Mouse (Mus musculus) liver, embryonic 11.5 days (tissue): ENCODE results near the gene Syt14. TPM values are rescaled to one million over a fixed set of nuclear protein-coding genes. Genes with fewer than 3 reads are reported as not detected.

Experiments used
- ATAC-seq: fragments of 200-750 bp; cut with Nextera tagmentation; replicated peaks from 2 replicates; pipeline ENCODE4 v1.8.0; 2017; ENCODE audit warnings: moderate number of reproducible peaks, mild to moderate bottlenecking, moderate TSS enrichment, moderate library complexity; ENCODE audit not compliant: low FRiP score
- DNase-seq: peaks from one replicate; pipeline ENCODE4 v3.0.0-alpha.2; 2017; ENCODE audit warnings: low spot score
- H3K27ac ChIP-seq: fragments of 300-500 bp; sonication (generic); 2 replicates; pipeline ENCODE4 v1.5.1; 2014; ENCODE audit warnings: mild to moderate bottlenecking, low read depth, low read length, control low read depth
- H3K27me3 ChIP-seq: fragments of 300-500 bp; sonication (generic); replicated peaks from 2 replicates; pipeline ENCODE4 v1.6.1; 2014; ENCODE audit warnings: low read length, mixed read lengths; ENCODE audit not compliant: control insufficient read depth, insufficient read depth
- H3K36me3 ChIP-seq: fragments of 300-500 bp; sonication (generic); 2 replicates; pipeline ENCODE4 v1.6.1; 2014; ENCODE audit warnings: mild to moderate bottlenecking, low read length, moderate library complexity, mixed read lengths; ENCODE audit not compliant: control insufficient read depth, insufficient read depth
- H3K4me1 ChIP-seq: fragments of 300-500 bp; sonication (generic); replicated peaks from 2 replicates; pipeline ENCODE4 v1.6.1; 2014; ENCODE audit warnings: low read length, mixed read lengths; ENCODE audit not compliant: control insufficient read depth, insufficient read depth
- H3K4me2 ChIP-seq: fragments of 300-500 bp; sonication (generic); 2 replicates; pipeline ENCODE4 v1.6.1; 2014; ENCODE audit warnings: mild to moderate bottlenecking, control low read depth, moderate library complexity
- H3K4me3 ChIP-seq: fragments of 300-500 bp; sonication (generic); 2 replicates; pipeline ENCODE4 v1.5.1; 2014; ENCODE audit warnings: low read depth, low read length, control low read depth
- H3K9ac ChIP-seq: fragments of 300-500 bp; sonication (generic); 2 replicates; pipeline ENCODE4 v1.6.1; 2014; ENCODE audit warnings: low read depth, low read length, control low read depth
- H3K9me3 ChIP-seq: fragments of 300-500 bp; sonication (generic); 2 replicates; pipeline ENCODE4 v1.6.1; 2016; ENCODE audit warnings: low read length, inconsistent platforms, mixed read lengths; ENCODE audit not compliant: control insufficient read depth
- WGBS: fragments of 180-500 bp; shearing (Covaris S2); extraction: QIAGEN DNeasy Blood & Tissue Kit; methylation state at CpG from one replicate; pipeline ENCODE4 v1.1.7; 2014; 5-methylcytosine and 5-hydroxymethylcytosine counted together
- polyA plus RNA-seq: library from polyadenylated mRNA; unstranded; fragments of >200 nt; fragmentation: Nextera tagmentation; extraction: Ambion mirVana; gene quantifications from 2 replicates; pipeline ENCODE4 v1.2.1, GENCODE M21; 2014

Syt14 gene
- polyA plus RNA-seq, 1 experiment from 2014 or later: 2.3 TPM

GRCm38 (mm10) chr1:192853988-192854818 is 181.4 kb downstream of the Syt14 start:
- H3K9me3 ChIP-seq: no peaks in the 10 kb centered on the region
- H3K4me2 ChIP-seq: peak overlapping the region; percentile 87
- ATAC-seq (no peak), DNase-seq (no peak)
- no peak overlapping the region for H3K9ac ChIP-seq
- H3K4me3 ChIP-seq: peak overlapping the region; percentile 73
- no peaks in the 10 kb centered on the region; the same call in 1 of the 2 replicates for H3K4me1 ChIP-seq
- H3K36me3 ChIP-seq: no peaks in the 10 kb centered on the region
- no peak overlapping the region for H3K27ac ChIP-seq
- H3K27me3 ChIP-seq: peaks cover 84% of the 10 kb centered on the region
- WGBS: 8% methylated on average over 19 of the region's 19 CpGs

GRCm38 (mm10) chr1:192853429-192853828 is 182.1 kb downstream of the Syt14 start:
- Histone ChIP-seq H3K36me3 (no peaks in the 10 kb centered on the region), H3K9ac (no peak overlapping the region), H3K27me3 (peaks cover 82% of the 10 kb centered on the region), H3K4me3 (no peak overlapping the region), H3K4me2 (peak overlapping the region; percentile 9; the same call in 1 of the 2 replicates), H3K27ac (no peak overlapping the region), H3K4me1 (no peaks in the 10 kb centered on the region; the same call in 1 of the 2 replicates), H3K9me3 (no peaks in the 10 kb centered on the region)
- no peak for DNase-seq
- WGBS: 46% methylated on average over 2 of the region's 2 CpGs
- no peak for ATAC-seq

GRCm38 (mm10) chr1:192852047-192852446 is 183.5 kb downstream of the Syt14 start:
- no peak for ATAC-seq
- Histone ChIP-seq H3K36me3 (no peaks in the 10 kb centered on the region), H3K4me3 (no peak overlapping the region), H3K27me3 (peaks cover 68% of the 10 kb centered on the region), H3K27ac (no peak overlapping the region), H3K9me3 (no peaks in the 10 kb centered on the region), H3K9ac (no peak overlapping the region), H3K4me1 (no peaks in the 10 kb centered on the region; the same call in 1 of the 2 replicates), H3K4me2 (no peak overlapping the region)
- no peak for DNase-seq

- Histone ChIP-seq H3K36me3 (no peaks in the 10 kb centered on the region), H3K4me3 (no peak overlapping the region), H3K4me2 (no peak overlapping the region), H3K27ac (no peak overlapping the region), H3K27me3 (peaks cover 64% of the 10 kb centered on the region), H3K9me3 (no peaks in the 10 kb centered on the region), H3K9ac (no peak overlapping the region), H3K4me1 (no peaks in the 10 kb centered on the region; the same call in 1 of the 2 replicates)
- WGBS: 16% methylated on average over 6 of the region's 6 CpGs
- DNase-seq (no peak), ATAC-seq (no peak)
Observed at GRCm38 (mm10) chr1:192851640-192852039, 183.9 kb downstream of the Syt14 start.

- Histone ChIP-seq H3K4me3 (no peak overlapping the region), H3K4me2 (no peak overlapping the region), H3K27me3 (peaks cover 59% of the 10 kb centered on the region), H3K9me3 (no peaks in the 10 kb centered on the region), H3K4me1 (no peaks in the 10 kb centered on the region; the same call in 1 of the 2 replicates), H3K9ac (no peak overlapping the region), H3K36me3 (no peaks in the 10 kb centered on the region), H3K27ac (no peak overlapping the region)
- DNase-seq (no peak), ATAC-seq (no peak)
- 5% methylated on average over 2 of the region's 2 CpGs for WGBS
Observed at GRCm38 (mm10) chr1:192851126-192851525, 184.4 kb downstream of the Syt14 start.

GRCm38 (mm10) chr1:192849616-192850015 is 186.0 kb downstream of the Syt14 start:
- no peak for DNase-seq

GRCm38 (mm10) chr1:192847254-192847653 is 188.3 kb downstream of the Syt14 start:
- no peak overlapping the region for H3K4me2 ChIP-seq
- no peaks in the 10 kb centered on the region for H3K36me3 ChIP-seq
- 66% methylated on average over 3 of the region's 3 CpGs for WGBS
- H3K9ac ChIP-seq: no peak overlapping the region
- no peaks in the 10 kb centered on the region for H3K4me1 ChIP-seq
- DNase-seq (no peak), ATAC-seq (no peak)
- peaks cover 20% of the 10 kb centered on the region for H3K27me3 ChIP-seq
- H3K27ac ChIP-seq: no peak overlapping the region
- H3K4me3 ChIP-seq: no peak overlapping the region
- H3K9me3 ChIP-seq: no peaks in the 10 kb centered on the region

More at GRCm38 (mm10) chr1:192849616-192850015, 186.0 kb downstream of the Syt14 start:
- H3K36me3 ChIP-seq: no peaks in the 10 kb centered on the region
- WGBS: 68% methylated on average over 5 of the region's 5 CpGs
- no peak overlapping the region for H3K27ac ChIP-seq
- no peaks in the 10 kb centered on the region for H3K4me1 ChIP-seq
- peaks cover 44% of the 10 kb centered on the region for H3K27me3 ChIP-seq
- no peak overlapping the region for H3K4me2 ChIP-seq
- ATAC-seq: no peak
- H3K9ac ChIP-seq: no peak overlapping the region
- H3K9me3 ChIP-seq: no peaks in the 10 kb centered on the region
- no peak overlapping the region for H3K4me3 ChIP-seq
